Mouse (Mus musculus) forebrain, postnatal 0 days (tissue): ENCODE measurements around the gene Ddx55. TPM values are rescaled to one million over a fixed set of nuclear protein-coding genes. Genes with fewer than 3 reads are reported as not detected.
A peak's percentile ranks its signal among the peaks of the same experiment; 100 is the strongest.
"Not testable (repeated sequence)": the region's sequence is repeated elsewhere in the genome, so short reads cannot be mapped to it uniquely, and the experiment has no call there.

Source experiments
- ATAC-seq: fragments of 200-750 bp; cut with Nextera tagmentation; 2 replicates; pipeline ENCODE4 v1.8.0; 2017; ENCODE audit warnings: mild to moderate bottlenecking, moderate library complexity
- DNase-seq: peaks from one replicate; pipeline ENCODE4 v3.0.0-alpha.2; 2015
- H3K27ac ChIP-seq: fragments of 300-500 bp; sonication (generic); 2 replicates; pipeline ENCODE4 v1.5.1; 2014; ENCODE audit warnings: low read depth, mild to moderate bottlenecking, antibody characterized with exemption, low read length, moderate library complexity, mixed read lengths
- H3K27me3 ChIP-seq: fragments of 300-500 bp; sonication (generic); 2 replicates; pipeline ENCODE4 v1.6.1; 2014; ENCODE audit warnings: mild to moderate bottlenecking, low read length, mixed read lengths; ENCODE audit not compliant: insufficient read depth
- H3K36me3 ChIP-seq: fragments of 300-500 bp; sonication (generic); 2 replicates; pipeline ENCODE4 v1.6.1; 2014; ENCODE audit warnings: mild to moderate bottlenecking, moderate library complexity; ENCODE audit not compliant: insufficient read depth
- H3K4me1 ChIP-seq: fragments of 300-500 bp; sonication (generic); 2 replicates; pipeline ENCODE4 v1.6.1; 2014; ENCODE audit warnings: antibody characterized with exemption; ENCODE audit not compliant: insufficient read depth
- H3K4me2 ChIP-seq: fragments of 300-500 bp; sonication (generic); 2 replicates; pipeline ENCODE4 v1.6.1; 2014; ENCODE audit warnings: low read depth, mild to moderate bottlenecking, moderate library complexity
- H3K4me3 ChIP-seq: fragments of 300-500 bp; sonication (generic); 2 replicates; pipeline ENCODE4 v1.5.1; 2014; ENCODE audit warnings: low read depth, low read length, mixed read lengths
- H3K9ac ChIP-seq: fragments of 300-500 bp; sonication (generic); 2 replicates; pipeline ENCODE4 v1.6.1; 2014; ENCODE audit warnings: mild to moderate bottlenecking
- H3K9me3 ChIP-seq: fragments of 300-500 bp; sonication (generic); 2 replicates; pipeline ENCODE4 v1.6.1; 2016; ENCODE audit warnings: low read length
- CTCF ChIP-seq: sonication (generic); IDR thresholded peaks from 2 replicates; pipeline ENCODE4 v1.5.1; 2016; ENCODE audit warnings: antibody characterized with exemption, control low read depth, low read depth
- WGBS: fragments of 180-500 bp; shearing (Covaris S2); extraction: QIAGEN DNeasy Blood & Tissue Kit; methylation state at CpG from one replicate; pipeline ENCODE4 v1.1.7; 2014; 5-methylcytosine and 5-hydroxymethylcytosine counted together
- polyA plus RNA-seq: library from polyadenylated mRNA; unstranded; fragments of >200 nt; fragmentation: Nextera tagmentation; extraction: Ambion mirVana; gene quantifications from 2 replicates; pipeline ENCODE4 v1.2.1, GENCODE M21; 2015
- total RNA-seq: library from RNA; depleted of rRNA; stranded (reverse); fragments of >200 nt; gene quantifications from 2 replicates; pipeline ENCODE4 v1.2.3, GENCODE M21; 2014

Gene Ddx55
- total and polyA plus RNA-seq, 2 experiments from 2014 or later, result 20.1 to 24.0 TPM

- H3K4me2 ChIP-seq, result peak overlapping the region; percentile 82
- peak; percentile 26; the same call in 1 of the 2 replicates for TF ChIP-seq CTCF
- H3K36me3 ChIP-seq, result peaks cover 32% of the 10 kb centered on the region
- not testable (repeated sequence) for H3K9me3 ChIP-seq, H3K27me3 ChIP-seq, DNase-seq, H3K9ac ChIP-seq, H3K27ac ChIP-seq, H3K4me1 ChIP-seq, ATAC-seq
- peak overlapping the region; percentile 67; the same call in 1 of the 2 replicates for H3K4me3 ChIP-seq
- whole genome bisulfite sequencing, result 30% methylated on average over 5 of the region's 5 CpGs
Observed at GRCm38 (mm10) chr5:124551349-124552093, 1.1 kb upstream of the Ddx55 start.

- peak; percentile 22 for DNase-seq
- peak overlapping the region; percentile 70 for H3K27ac ChIP-seq
- H3K27me3 ChIP-seq, result no peaks in the 10 kb centered on the region
- H3K4me2 ChIP-seq, result peak overlapping the region; percentile 82
- peaks cover 6% of the 10 kb centered on the region; the same call in 1 of the 2 replicates for H3K4me1 ChIP-seq
- peak overlapping the region; percentile 70 for H3K9ac ChIP-seq
- WGBS, result 7% methylated on average over 9 of the region's 9 CpGs
- peak overlapping the region; percentile 67 for H3K4me3 ChIP-seq
- ATAC-seq, result peak; percentile 9; the same call in 1 of the 2 replicates
- peaks cover 33% of the 10 kb centered on the region for H3K36me3 ChIP-seq
- no peak for TF ChIP-seq CTCF
- H3K9me3 ChIP-seq, result no peaks in the 10 kb centered on the region
Observed at GRCm38 (mm10) chr5:124552094-124552472, 581 bp upstream of the Ddx55 start.

- TF ChIP-seq CTCF, result no peak
- Histone ChIP-seq H3K4me2 (peak overlapping the region; percentile 82), H3K4me1 (peaks cover 6% of the 10 kb centered on the region; the same call in 1 of the 2 replicates), H3K9ac (0 out of 2 replicates have a peak overlapping the region, but pooled peaks have one; percentile 70), H3K36me3 (peaks cover 30% of the 10 kb centered on the region), H3K9me3 (no peaks in the 10 kb centered on the region), H3K4me3 (peak overlapping the region; percentile 67), H3K27ac (no peak overlapping the region), H3K27me3 (no peaks in the 10 kb centered on the region)
- WGBS, result 61% methylated on average over 6 of the region's 6 CpGs
- no peak for DNase-seq
- ATAC-seq, result no peak
Observed at GRCm38 (mm10) chr5:124553607-124554006, 943 bp downstream of the Ddx55 start.

- no peak for DNase-seq
- H3K27me3 ChIP-seq, result no peaks in the 10 kb centered on the region
Observed at GRCm38 (mm10) chr5:124555145-124555544, 2.5 kb downstream of the Ddx55 start.

GRCm38 (mm10) chr5:124571068-124571467 is 18.4 kb downstream of the Ddx55 start:
- Histone ChIP-seq H3K27me3 (no peaks in the 10 kb centered on the region), H3K9me3 (no peaks in the 10 kb centered on the region), H3K4me1 (no peaks in the 10 kb centered on the region), H3K36me3 (peaks cover 90% of the 10 kb centered on the region), H3K27ac (no peak overlapping the region), H3K4me3 (no peak overlapping the region), H3K9ac (no peak overlapping the region), H3K4me2 (no peak overlapping the region)
- TF ChIP-seq CTCF, result no peak
- no peak for ATAC-seq
- no peak for DNase-seq
- WGBS, result 87% methylated on average over 12 of the region's 12 CpGs

More at GRCm38 (mm10) chr5:124555145-124555544, 2.5 kb downstream of the Ddx55 start:
- WGBS, result 85% methylated on average over 1 of the region's 1 CpGs
- no peak overlapping the region for H3K4me2 ChIP-seq
- no peaks in the 10 kb centered on the region for H3K9me3 ChIP-seq
- no peak overlapping the region for H3K9ac ChIP-seq
- no peak overlapping the region for H3K4me3 ChIP-seq
- no peak for ATAC-seq
- peaks cover 6% of the 10 kb centered on the region; the same call in 1 of the 2 replicates for H3K4me1 ChIP-seq
- H3K36me3 ChIP-seq, result peaks cover 42% of the 10 kb centered on the region
- H3K27ac ChIP-seq, result no peak overlapping the region
- peak; percentile 60 for TF ChIP-seq CTCF

- H3K36me3 ChIP-seq, result peaks cover 68% of the 10 kb centered on the region
Observed at GRCm38 (mm10) chr5:124575467-124575866, 22.8 kb downstream of the Ddx55 start.

GRCm38 (mm10) chr5:124578633-124579317 is 26.1 kb downstream of the Ddx55 start, which contains the start of the genes Eif2b1 and Gtf2h3:
Gene Eif2b1, minus strand, starts transcription at chr5:124579131.
Gene Gtf2h3, plus strand, starts transcription at chr5:124579140.
- peak; percentile 29; the same call in 1 of the 2 replicates for TF ChIP-seq CTCF

More at GRCm38 (mm10) chr5:124575467-124575866, 22.8 kb downstream of the Ddx55 start:
- no peaks in the 10 kb centered on the region for H3K27me3 ChIP-seq
- H3K4me2 ChIP-seq, result no peak overlapping the region
- ATAC-seq (no peak), DNase-seq (no peak)
- 97% methylated on average over 7 of the region's 7 CpGs for WGBS
- no peak overlapping the region for H3K4me3 ChIP-seq
- no peak overlapping the region for H3K27ac ChIP-seq
- no peaks in the 10 kb centered on the region for H3K9me3 ChIP-seq
- no peak overlapping the region for H3K9ac ChIP-seq
- no peak for TF ChIP-seq CTCF
- H3K4me1 ChIP-seq, result peaks cover 14% of the 10 kb centered on the region

More at GRCm38 (mm10) chr5:124578633-124579317, 26.1 kb downstream of the Ddx55 start, which contains the start of the genes Eif2b1 and Gtf2h3:
- DNase-seq (peak; percentile 98), ATAC-seq (peak; percentile 98)
- 3% methylated on average over 51 of the region's 51 CpGs for WGBS
- H3K27ac ChIP-seq, result peak within 1 kb of the TSS; percentile 70
- H3K36me3 ChIP-seq, result peaks cover 46% of the 10 kb centered on the region
- H3K4me3 ChIP-seq, result peak within 1 kb of the TSS; percentile 57
- H3K9me3 ChIP-seq, result no peaks in the 10 kb centered on the region
- no peaks in the 10 kb centered on the region for H3K27me3 ChIP-seq
- H3K4me2 ChIP-seq, result peak within 1 kb of the TSS; percentile 93
- H3K4me1 ChIP-seq, result peaks cover 14% of the 10 kb centered on the region
- H3K9ac ChIP-seq, result peak within 1 kb of the TSS; percentile 70
